Mouse (Mus musculus) left cerebral cortex, postnatal 36 days (tissue): ENCODE data around the gene Prnp. TPM values are rescaled to one million over a fixed set of nuclear protein-coding genes. Genes with fewer than 3 reads are reported as not detected.

ENCODE experiments used
- DNase-seq, 2 experiments: peaks; one replicate each; pipeline ENCODE4 v3.0.0; 2021 to 2022; ENCODE audit warnings: low spot score in 2 of 2, mixed read lengths in 1 of 2
- intact Hi-C: fragments of 180-260 bp; cut with DNase I; formaldehyde crosslinking; loops from one replicate; pipeline ENCODE4 v1.15.1; 2025
- total RNA-seq, 2 experiments: library from RNA; stranded (reverse); gene quantifications; 2 replicates each; pipeline ENCODE4 v1.2.3; 2021

The Prnp gene
- total RNA-seq, 2 experiments from 2014 or later = 729 to 811 TPM

DNA sequence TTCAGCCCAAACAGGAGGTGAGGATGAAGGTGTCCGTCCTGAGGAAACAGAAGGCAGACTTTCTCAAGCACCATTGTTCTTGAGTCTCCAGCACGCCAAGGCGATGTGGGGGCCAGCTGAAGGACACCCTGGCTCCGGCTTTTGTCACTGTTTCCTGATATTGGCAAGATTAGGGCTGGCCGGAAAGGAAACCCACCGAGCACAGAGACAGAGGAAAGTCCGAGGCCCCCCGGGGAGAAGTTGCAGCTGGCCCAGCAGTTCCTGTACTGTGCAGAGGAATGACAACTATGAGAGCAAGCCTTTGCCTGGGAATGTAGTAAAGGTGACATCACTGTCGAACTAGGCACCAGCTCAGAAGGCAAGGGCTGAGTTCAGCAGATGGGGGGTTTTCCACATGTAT, 71.1 kb downstream of the Prnp start:
- no peak for DNase-seq
- intact Hi-C loops = loop anchor here (5.0 kb wide), 1 partner anchor 256 kb away; no protein-coding TSS in a partner anchor

DNA sequence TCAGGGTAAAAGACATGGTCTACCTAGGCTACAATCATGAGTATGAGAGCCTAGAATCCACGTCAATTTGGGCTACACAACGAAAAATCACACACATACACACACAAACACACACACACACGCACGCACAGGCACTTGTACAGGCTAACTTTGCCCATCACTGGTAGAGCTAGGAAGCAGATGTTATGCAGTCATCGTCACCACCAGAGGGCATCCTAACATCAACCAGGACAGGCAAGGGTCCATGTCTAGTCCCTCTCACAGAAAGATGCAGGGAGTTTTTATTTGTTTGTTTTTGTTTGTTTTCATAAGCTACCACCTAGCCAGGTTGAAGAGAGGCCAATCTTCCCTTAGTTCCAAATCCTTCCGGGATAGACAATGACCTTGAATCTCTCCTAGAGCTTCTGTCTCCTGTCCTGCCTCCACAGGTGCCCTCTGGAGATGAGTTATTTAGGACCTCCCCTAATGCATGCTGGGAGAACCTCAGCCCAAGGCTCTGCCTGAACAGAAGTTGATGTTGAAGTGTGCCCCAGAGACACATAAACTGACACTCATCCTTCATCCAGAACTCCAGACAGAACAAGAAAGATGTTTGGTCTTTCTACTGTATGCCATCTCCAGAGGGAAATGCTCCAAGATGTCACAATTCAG, 72.9 kb downstream of the Prnp start:
- DNase-seq = peak in 1 of 2 experiments; percentile 60
- intact Hi-C loops = loop anchor here (2.0 to 5.0 kb wide), 3 partner anchors 78 to 255 kb away; no protein-coding TSS in a partner anchor

DNA sequence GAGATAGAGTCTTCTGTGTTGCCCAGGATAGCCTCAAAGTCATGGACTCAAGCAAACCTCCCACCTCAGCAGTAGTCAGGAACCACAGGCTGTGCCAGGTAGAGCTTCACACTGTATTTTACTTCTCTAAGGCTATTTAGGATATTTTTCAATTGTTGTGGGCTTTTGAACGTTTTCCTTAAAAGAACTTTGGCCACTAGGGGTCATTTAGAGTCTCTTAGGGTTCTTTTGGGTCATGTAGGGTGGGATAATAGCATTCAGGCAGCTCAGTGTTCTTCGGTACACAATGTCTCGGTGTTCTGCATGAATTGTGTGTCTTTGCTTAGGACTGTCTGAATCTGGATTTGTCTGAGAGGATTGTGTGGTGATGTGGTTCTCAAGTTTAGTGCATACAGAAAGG, 78.2 kb downstream of the Prnp start:
- DNase-seq = no peak
- intact Hi-C loops = no loop called here

Other genes starting within 250 kb of the Prnp start
- under 1 TPM; 0.15 to 0.23 TPM for gene Erv3, start 50.2 kb upstream of the Prnp start, total RNA-seq
- under 1 TPM in 1 of 2 experiments, not detected in 1; 0.35 TPM for gene Prn, start within 50 bp of the Prnp start, total RNA-seq
- gene Prnd, start 40.9 kb downstream of the Prnp start, total RNA-seq = under 1 TPM in 1 of 2 experiments, not detected in 1; 0.20 TPM
- gene Rassf2, start 120.3 kb downstream of the Prnp start, total RNA-seq = 10 to 100 TPM; 38.3 to 41.0 TPM
- 100 to 1,000 TPM; 150 to 153 TPM for gene Slc23a2, start 235.2 kb downstream of the Prnp start, total RNA-seq